Mouse (Mus musculus) frontal cortex, adult 2 months (tissue): ENCODE measurements at regions not wholly inside any gene's neighbourhood (a gene's known extent, or its start where the extent isn't known, plus 50 kb on each side); places are given as distances from the start of the nearest gene placed in this dataset.

ENCODE experiments used
- DNase-seq, 2 experiments: peaks; one replicate each; pipeline ENCODE4 v3.0.0; 2022; ENCODE audit warnings: low spot score in 1 of 2; ENCODE audit errors: extremely low spot score in 1 of 2

GRCm38 (mm10) chr1:105082823-105083550, 273.5 kb downstream of the Rnf152 start:
- DNase-seq: no peak

GRCm38 (mm10) chr1:105081942-105082341, 274.6 kb downstream of the Rnf152 start:
- DNase-seq: no peak

GRCm38 (mm10) chr1:105079437-105079836, 277.1 kb downstream of the Rnf152 start:
- DNase-seq: no peak

GRCm38 (mm10) chr1:105075728-105076127, 280.8 kb downstream of the Rnf152 start:
- no peak for DNase-seq

GRCm38 (mm10) chr1:105074326-105074725, 282.2 kb downstream of the Rnf152 start:
- DNase-seq: no peak

- DNase-seq: no peak
These were observed 285.7 kb downstream of the Rnf152 start for GRCm38 (mm10) chr1:105070661-105071455.

- DNase-seq: peak in 1 of 2 experiments; percentile 30
These were observed 288.6 kb downstream of the Rnf152 start for GRCm38 (mm10) chr1:105067902-105068301.

GRCm38 (mm10) chr1:105067049-105067795, 289.3 kb downstream of the Rnf152 start:
- DNase-seq: no peak

- peak in 1 of 2 experiments; percentile 5 for DNase-seq
These were observed 282.4 kb downstream of the Cdh20 start for GRCm38 (mm10) chr1:105050584-105051363.
